Mouse (Mus musculus): ENCODE results near the gene Sergef.

Sergef gene

DNA sequence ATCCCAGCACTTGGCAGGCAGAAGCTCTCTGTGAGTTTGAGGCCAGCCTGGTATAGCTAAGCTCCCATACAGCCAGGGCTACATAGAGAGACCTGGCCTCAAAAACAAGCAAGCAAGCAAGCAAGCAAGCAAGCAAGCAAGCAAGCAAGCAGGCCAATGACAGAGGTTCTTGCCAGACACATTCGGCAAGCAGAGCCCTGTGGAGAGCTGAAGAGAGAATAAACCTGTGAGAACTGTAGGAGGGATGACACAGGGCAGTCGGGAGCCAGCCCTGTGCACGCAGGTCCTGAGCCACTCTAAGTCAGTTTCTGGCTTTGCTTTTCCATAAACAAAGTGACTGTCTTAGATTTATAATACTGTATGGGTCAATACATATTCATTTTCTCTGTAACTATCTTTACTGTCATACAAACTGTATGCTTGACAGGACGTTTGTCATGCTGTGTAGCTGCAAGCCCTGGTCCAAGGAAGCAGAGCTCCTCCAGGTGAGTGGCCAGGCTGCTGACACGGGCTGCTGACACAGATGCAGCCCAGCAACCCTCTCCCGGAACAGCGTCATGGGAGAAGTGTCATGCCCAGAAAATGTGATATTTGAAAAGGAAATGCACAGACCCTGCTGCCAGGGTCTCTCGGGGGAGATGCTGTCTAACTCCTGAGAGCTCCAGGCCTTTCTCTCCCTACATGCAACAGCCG, 192.0 kb downstream of the Sergef start:
- DNase-seq (ENCODE audit: low spot score in 2 of 2): no peak

- DNase-seq (ENCODE audit: low spot score in 2 of 2): no peak
Observed at GRCm38 (mm10) chr7:46445896-46446295, 193.7 kb downstream of the Sergef start.

- no peak for DNase-seq (ENCODE audit: low spot score in 2 of 2)
Observed at GRCm38 (mm10) chr7:46443163-46443562, 196.4 kb downstream of the Sergef start.

DNA sequence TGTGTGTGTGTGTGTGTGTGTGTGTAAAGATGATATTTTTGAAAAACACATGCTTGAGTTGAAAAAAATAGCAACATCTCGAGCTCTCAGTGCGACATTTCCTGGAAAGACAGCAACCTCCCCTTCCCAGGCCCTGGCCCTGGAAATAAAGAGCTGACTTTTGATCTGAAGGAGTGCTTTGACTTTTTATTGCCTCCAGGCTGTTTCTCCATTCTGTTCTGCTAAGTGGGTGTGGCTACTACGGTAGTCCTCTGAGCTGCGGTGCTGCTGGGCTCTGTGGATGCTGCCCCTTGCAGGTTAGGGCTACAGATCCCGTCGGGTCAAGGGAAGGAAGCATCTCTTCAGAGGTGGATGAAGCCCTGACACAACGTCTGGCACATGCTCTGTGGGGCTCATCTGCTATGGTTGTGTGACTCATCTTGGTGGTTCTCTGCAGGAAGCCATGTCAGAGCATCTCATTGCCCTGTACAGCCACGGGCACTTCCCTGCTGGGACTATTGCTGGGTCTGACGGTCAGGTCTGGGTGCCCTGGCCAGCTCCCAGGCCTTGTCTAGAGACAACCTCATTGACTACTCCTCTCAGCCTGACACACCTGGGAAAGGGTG, 201.0 kb downstream of the Sergef start:
- no peak for DNase-seq (ENCODE audit: low spot score in 2 of 2)

GRCm38 (mm10) chr7:46435833-46436232, 203.8 kb downstream of the Sergef start:
- no peak for DNase-seq (ENCODE audit: low spot score in 2 of 2)

DNA sequence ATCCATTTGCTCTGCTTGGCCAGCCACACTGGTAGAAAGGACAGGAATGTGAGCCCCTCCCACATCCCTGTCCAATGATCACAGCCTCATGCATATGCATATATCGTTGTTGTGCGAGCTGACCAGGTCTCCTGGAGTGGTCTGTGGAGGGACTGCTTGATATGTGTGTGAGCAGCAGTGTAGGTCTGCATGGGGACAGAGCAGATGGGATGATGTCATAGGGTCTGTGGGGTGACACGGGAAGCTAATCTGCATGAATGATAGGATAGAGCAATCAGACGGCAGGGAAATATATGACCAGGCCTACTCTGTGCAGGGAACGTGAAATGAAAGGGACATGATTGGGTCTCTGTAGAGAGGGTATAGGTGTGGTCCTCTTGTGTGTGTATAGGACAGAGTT, 205.7 kb downstream of the Sergef start:
- DNase-seq (ENCODE audit: low spot score in 2 of 2): no peak

DNA sequence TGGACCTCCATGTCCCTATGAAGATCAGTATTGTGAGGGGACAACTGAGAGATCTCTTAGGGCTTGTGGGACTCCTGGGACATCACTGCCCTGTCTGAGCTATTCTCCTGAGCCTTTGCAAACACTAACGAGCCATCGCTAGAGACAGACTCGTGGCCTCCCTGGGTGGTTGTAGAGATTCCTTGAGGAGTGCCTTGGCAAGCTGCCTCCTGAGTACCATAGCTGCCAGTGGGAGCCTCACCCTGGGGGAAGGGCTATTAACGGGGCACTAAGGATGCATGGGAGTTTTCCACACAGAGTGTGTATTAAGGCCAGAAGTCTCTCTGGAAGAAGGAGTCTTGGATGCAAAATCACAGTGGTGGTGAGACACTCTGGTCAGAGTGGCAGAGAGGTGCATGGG, 214.6 kb downstream of the Sergef start:
- no peak for DNase-seq (ENCODE audit: low spot score in 2 of 2)

GRCm38 (mm10) chr7:46423951-46424350, 215.7 kb downstream of the Sergef start:
- no peak for DNase-seq (ENCODE audit: low spot score in 2 of 2)

DNA sequence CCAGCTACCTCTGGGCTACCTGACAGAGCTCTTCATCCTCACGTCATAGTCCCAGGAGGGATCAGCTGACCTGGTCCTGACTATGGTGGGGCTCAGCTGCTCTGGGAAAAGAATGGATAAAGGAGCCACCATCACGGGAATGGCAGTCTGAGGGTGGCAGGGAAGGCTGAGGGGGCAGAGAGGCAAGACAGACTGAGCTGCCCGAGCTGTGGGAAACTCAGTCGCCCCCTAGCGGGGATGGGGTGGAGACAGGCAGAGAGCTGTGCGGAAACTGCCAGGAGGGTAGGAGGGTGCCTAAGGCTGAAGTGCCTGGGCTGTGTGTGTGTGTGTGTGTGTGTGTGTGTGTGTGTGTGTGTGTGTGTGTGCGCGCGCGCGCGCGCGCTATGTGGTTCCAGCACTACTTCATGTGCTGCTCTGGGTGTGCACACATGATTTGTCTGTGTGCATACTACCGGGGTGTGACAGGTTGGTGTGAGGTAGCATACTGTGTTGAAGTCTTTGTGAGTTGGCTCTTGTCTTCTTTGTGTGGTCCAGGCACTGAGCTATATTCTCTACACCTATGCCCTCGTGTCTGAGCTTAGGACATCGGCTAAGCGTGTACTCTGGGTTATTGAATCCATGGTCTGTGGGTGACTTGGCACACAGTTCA, 216.7 kb downstream of the Sergef start:
- peak; percentile 56 to 84 for DNase-seq (ENCODE audit: low spot score in 2 of 2)

- no peak for DNase-seq (ENCODE audit: low spot score in 2 of 2)
Observed at GRCm38 (mm10) chr7:46422052-46422763, 217.4 kb downstream of the Sergef start.

DNA sequence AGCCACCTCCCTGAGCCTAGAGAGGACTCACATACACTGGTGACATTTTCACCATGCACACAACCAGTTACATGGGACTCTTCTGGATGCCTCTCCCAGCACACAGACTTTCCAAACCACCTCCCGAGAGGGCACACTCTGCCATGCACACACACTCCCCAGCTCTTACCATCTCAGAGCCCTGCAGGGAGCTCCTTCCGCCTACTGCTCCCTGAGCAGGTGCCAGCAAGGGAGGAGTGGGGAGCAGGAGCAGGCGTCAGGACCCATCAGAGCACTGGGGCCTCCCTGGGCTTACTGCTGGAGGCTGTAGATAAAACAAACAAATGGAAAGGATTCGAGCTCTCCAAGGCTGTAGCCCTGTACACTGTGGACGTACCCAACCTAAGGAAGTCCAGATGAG, 218.1 kb downstream of the Sergef start:
- no peak for DNase-seq (ENCODE audit: low spot score in 2 of 2)

GRCm38 (mm10) chr7:46418102-46418622, 221.4 kb downstream of the Sergef start:
- no peak for DNase-seq (ENCODE audit: low spot score in 2 of 2)

DNA sequence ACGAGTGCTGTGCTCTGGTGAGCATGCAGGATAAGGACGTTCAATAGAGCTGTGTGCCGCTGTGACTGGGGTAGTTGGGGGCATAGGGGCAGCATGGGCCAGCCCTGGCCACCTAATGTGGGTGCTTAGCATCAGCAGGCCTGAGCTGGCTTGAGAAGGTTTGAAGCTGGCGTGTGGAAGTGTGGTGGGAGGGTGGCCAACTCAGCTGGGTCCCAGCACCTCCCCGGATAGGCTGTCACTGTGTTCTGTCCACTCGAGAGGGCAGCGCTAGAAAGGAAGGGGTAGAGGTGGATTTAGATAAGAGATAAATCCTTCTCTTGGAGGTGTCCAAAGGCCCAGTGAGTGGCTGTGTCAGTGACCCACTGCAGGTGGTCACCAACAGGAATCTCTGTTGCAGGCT, 222.1 kb downstream of the Sergef start:
- no peak for DNase-seq (ENCODE audit: low spot score in 2 of 2)

DNA sequence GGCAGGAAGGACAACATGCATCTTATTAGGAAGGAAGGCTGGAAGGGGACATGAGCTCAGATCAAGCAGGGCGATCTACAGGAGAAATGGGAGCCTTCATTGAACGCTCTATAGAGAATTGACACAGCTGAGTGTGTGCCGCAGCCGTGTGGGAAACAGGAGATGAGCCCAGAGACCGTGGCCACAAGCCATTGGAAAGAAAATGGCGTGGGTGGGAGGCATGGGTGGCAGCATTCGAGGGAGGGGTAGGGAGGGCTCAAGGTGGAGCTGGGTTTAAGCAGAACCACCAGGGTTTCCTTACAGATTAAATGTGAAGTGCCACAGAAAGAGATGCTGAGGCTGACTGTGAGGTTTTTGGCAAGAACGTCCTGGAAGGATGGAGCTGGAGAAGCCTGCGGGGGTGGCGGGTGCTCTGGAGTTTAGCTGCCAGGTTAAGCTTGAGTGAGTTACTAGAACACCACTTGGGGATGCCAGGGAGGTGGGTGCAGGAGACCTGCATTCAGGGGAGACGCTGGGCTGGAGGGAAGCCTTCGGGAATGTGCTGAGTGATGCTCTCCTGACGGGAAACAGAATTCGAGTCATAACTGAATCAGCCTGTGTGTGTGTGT, 223.7 kb downstream of the Sergef start:
- no peak for DNase-seq (ENCODE audit: low spot score in 2 of 2)

DNA sequence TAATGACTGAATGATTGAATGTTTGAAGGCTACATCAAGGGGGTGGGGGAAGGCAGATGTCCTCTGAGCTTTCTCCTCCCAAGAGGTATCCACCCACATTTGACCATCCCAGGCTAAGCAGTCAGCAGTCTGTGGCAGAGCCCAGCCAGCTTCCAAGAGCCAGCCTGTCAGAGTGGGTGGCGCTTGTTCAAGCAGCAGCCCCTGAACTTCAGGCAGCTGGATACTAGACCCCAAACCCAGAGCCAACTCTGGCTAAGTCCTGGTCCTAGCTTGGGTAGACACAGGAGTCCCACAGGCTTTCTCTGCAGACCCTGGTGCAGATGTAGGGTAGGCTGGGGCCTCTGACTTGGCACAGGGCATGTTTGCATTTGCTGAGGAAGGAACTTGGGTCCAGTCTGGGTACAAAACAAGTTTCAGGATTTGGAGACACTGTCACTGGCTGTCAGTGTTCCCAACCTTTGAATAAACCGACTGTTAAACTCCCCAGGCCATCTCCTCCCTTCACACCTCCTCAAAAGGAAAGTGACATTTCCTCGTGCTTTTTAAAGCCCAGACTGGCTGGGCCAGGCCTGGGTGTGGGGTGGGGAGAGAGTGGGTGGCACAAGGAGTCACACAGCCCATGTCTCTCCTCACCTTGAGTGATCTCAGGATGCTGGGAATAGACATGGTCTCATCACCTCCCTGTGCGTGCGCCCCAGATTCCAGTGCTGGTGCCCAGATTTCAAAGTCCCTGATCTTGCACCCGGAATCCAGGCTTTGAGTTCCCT, 225.5 kb downstream of the Sergef start:
- no peak for DNase-seq (ENCODE audit: low spot score in 2 of 2)

- DNase-seq (ENCODE audit: low spot score in 2 of 2): no peak
Observed at GRCm38 (mm10) chr7:46412823-46413222, 226.8 kb downstream of the Sergef start.

DNA sequence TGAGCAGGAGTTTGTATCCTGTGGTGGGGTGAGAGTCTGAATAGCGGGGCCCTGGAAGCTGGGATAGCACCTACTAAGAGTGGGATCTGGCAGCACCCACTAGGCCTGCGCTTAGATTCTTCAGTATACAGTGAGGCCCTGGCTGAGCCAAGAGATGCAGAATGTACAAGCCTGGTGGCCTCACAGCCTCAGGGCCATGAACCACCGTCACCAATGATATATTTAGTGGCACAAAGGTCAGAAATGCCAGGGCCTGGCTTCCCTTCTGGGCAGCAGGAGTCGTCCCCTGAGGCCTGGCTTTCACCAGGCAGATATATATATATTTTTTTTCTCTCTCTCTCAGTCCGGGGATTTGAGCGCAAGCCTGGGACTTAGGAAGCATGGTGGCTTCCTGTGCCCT, 228.9 kb downstream of the Sergef start:
- DNase-seq (ENCODE audit: low spot score in 2 of 2): no peak

GRCm38 (mm10) chr7:46409204-46409789, 230.3 kb downstream of the Sergef start:
- DNase-seq (ENCODE audit: low spot score in 2 of 2): peak in 1 of 2 experiments; percentile 43

DNA sequence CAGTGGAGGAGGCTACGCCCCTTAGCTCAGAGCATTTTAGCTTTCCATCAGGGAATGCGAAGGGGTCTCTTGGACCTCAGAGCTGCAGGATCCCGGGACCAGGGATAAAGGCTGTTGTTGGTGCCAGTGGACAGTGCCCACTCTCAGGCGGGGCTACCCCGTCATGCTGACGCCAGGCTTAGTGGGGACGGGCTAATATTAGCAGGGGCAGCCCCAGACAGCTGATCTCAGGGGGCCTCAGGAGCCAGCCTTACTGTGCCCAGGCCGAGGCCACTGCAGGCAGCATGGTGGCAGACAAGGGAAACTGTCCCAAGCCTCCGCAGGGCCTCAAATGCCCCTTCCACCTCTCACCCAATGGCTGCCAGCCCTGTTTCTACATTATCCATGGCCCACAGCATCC, 231.0 kb downstream of the Sergef start:
- DNase-seq (ENCODE audit: low spot score in 2 of 2): no peak

DNA sequence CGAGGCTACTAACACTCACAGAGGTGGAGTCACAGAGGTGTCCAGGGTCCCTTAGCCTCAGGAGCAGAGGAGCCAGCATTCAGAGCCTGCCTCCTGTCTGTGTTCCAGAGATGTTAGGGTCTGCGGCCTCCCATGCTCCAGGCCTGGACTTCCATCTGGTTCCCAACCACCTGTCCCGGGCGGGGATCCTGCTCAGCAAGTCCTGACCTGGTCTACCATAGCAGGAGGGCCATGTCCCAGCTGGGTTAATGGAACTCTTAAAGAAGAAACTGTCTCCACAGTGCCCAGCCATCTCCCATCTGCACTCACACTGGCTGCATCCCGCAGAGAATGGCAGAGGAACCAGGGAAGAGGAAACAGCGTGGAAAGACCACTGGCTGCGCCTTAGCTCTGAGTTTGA, 234.9 kb downstream of the Sergef start:
- no peak for DNase-seq (ENCODE audit: low spot score in 2 of 2)

Data from spleen, postnatal 4 days (tissue).